In genomic region chr16:17179706-17180105, GRCm38 (mm10) we compare ENCODE assay signal across 22 mouse cellular contexts.
"Had no signal": no experiment of that assay in that cellular context is flagged by ENCODE, and none has a peak within 500 bp of the region (broad histone marks: within the 10 kb centered on the region; RNA-seq: fewer than 3 reads in every experiment).

No protein-coding gene starts in this region.

- DNase-seq: kidney, adult 11 months; kidney, adult 8-10 months; kidney, postnatal 10 days; kidney, postnatal 4 days; liver; lung, adult 18-20 months; lung, postnatal 10 days; lung, postnatal 36 days; right cerebral cortex, adult 18-20 months; right cerebral cortex, postnatal 25 days; spleen, adult 18-20 months; thymus, postnatal 25 days had no signal

- ATAC-seq: liver, embryonic 12.5 days; midbrain, embryonic 13.5 days had no signal

- H3K4me3 ChIP-seq: kidney, embryonic 15.5 days; limb, embryonic 10.5 days; limb, embryonic 13.5 days; liver, embryonic 12.5 days; liver, embryonic 15.5 days; lung, embryonic 15.5 days; midbrain, embryonic 13.5 days; neural tube, embryonic 12.5 days; neural tube, embryonic 15.5 days; stomach, embryonic 15.5 days had no signal

- H3K27ac ChIP-seq: kidney, embryonic 15.5 days; limb, embryonic 10.5 days; limb, embryonic 13.5 days; liver, embryonic 12.5 days; liver, embryonic 15.5 days; lung, embryonic 15.5 days; midbrain, embryonic 13.5 days; neural tube, embryonic 12.5 days; neural tube, embryonic 15.5 days; stomach, embryonic 15.5 days had no signal
